Mouse (Mus musculus) adrenal gland (tissue): ENCODE results near the gene Cacng1.

Source experiments
- intact Hi-C: fragments of 180-260 bp; cut with DNase I; formaldehyde crosslinking; loops from one replicate; pipeline ENCODE4 v1.15.1; 2025

Gene Cacng1

GRCm38 (mm10) chr11:107710379-107710778 is 5.9 kb downstream of the Cacng1 start:
- intact Hi-C loops = no loop called here

- intact Hi-C loops = no loop called here
Observed at GRCm38 (mm10) chr11:107707897-107708610, 8.3 kb downstream of the Cacng1 start.

GRCm38 (mm10) chr11:107705476-107706074 is 10.7 kb downstream of the Cacng1 start:
- intact Hi-C loops = no loop called here

GRCm38 (mm10) chr11:107705060-107705459 is 11.3 kb downstream of the Cacng1 start:
- intact Hi-C loops = no loop called here

- intact Hi-C loops = no loop called here
Observed at GRCm38 (mm10) chr11:107703272-107704134, 12.8 kb downstream of the Cacng1 start.

GRCm38 (mm10) chr11:107699967-107700366 is 16.4 kb downstream of the Cacng1 start:
- intact Hi-C loops = no loop called here

GRCm38 (mm10) chr11:107693338-107693737 is 23.0 kb downstream of the Cacng1 start:
- intact Hi-C loops = no loop called here

GRCm38 (mm10) chr11:107691569-107691968 is 24.8 kb downstream of the Cacng1 start:
- intact Hi-C loops = no loop called here

- intact Hi-C loops = no loop called here
Observed at GRCm38 (mm10) chr11:107688480-107688879, 27.8 kb downstream of the Cacng1 start.

GRCm38 (mm10) chr11:107686290-107686689 is 30.0 kb downstream of the Cacng1 start:
- intact Hi-C loops = no loop called here

GRCm38 (mm10) chr11:107683544-107684465 is 32.5 kb downstream of the Cacng1 start:
- intact Hi-C loops = no loop called here

- intact Hi-C loops = no loop called here
Observed at GRCm38 (mm10) chr11:107682694-107683355, 33.5 kb downstream of the Cacng1 start.

GRCm38 (mm10) chr11:107676207-107676940 is 39.9 kb downstream of the Cacng1 start:
- intact Hi-C loops = no loop called here

- intact Hi-C loops = no loop called here
Observed at GRCm38 (mm10) chr11:107675246-107675645, 41.1 kb downstream of the Cacng1 start.

- intact Hi-C loops = no loop called here
Observed at GRCm38 (mm10) chr11:107674601-107675000, 41.7 kb downstream of the Cacng1 start.

GRCm38 (mm10) chr11:107674006-107674405 is 42.3 kb downstream of the Cacng1 start:
- intact Hi-C loops = no loop called here

- intact Hi-C loops = no loop called here
Observed at GRCm38 (mm10) chr11:107668977-107669376, 47.3 kb downstream of the Cacng1 start.

- intact Hi-C loops = no loop called here
Observed at GRCm38 (mm10) chr11:107668223-107668622, 48.1 kb downstream of the Cacng1 start.

GRCm38 (mm10) chr11:107667542-107667941 is 48.8 kb downstream of the Cacng1 start:
- intact Hi-C loops = no loop called here

- intact Hi-C loops = no loop called here
Observed at GRCm38 (mm10) chr11:107662666-107663065, 53.7 kb downstream of the Cacng1 start.
